Mouse (Mus musculus): ENCODE measurements around the gene Suz12. TPM values are rescaled to one million over a fixed set of nuclear protein-coding genes. Genes with fewer than 3 reads are reported as not detected.

Gene Suz12
- 16.0 and 20.1 TPM in 2 replicates for polyA plus RNA-seq (2016; fragmentation: Nextera tagmentation; extraction: Ambion mirVana)

- H3K9me3 ChIP-seq = no peaks in the 10 kb centered on the region
- peak; percentile 99 for DNase-seq (ENCODE audit: low spot score)
- H3K27ac ChIP-seq = peak within 1 kb of the TSS; percentile 99
- H3K27me3 ChIP-seq (ENCODE audit: insufficient read depth, poor library complexity, severe bottlenecking) = no peaks in the 10 kb centered on the region
- H3K36me3 ChIP-seq = peaks cover 16% of the 10 kb centered on the region
- peak within 1 kb of the TSS; percentile 99 for H3K4me3 ChIP-seq
- WGBS = under 1% methylated on average over 70 of the region's 74 CpGs
- H3K4me1 ChIP-seq = 0 out of 2 replicates have a peak, but pooled peaks cover 3% of the 10 kb centered on the region
Measured at GRCm38 (mm10) chr11:79992592-79993355, at the start of gene Suz12. Gene Suz12 (plus strand): TSS chr11:79993106.

- no peak for DNase-seq (ENCODE audit: low spot score)
- H3K4me3 ChIP-seq = no peak overlapping the region
- no peak overlapping the region; the same call in 1 of the 2 replicates for H3K27ac ChIP-seq
- H3K9me3 ChIP-seq = no peaks in the 10 kb centered on the region
- 93% methylated on average over 8 of the region's 8 CpGs for WGBS
- no peaks in the 10 kb centered on the region for H3K27me3 ChIP-seq (ENCODE audit: insufficient read depth, poor library complexity, severe bottlenecking)
- H3K4me1 ChIP-seq = no peaks in the 10 kb centered on the region
- H3K36me3 ChIP-seq = peaks cover 94% of the 10 kb centered on the region
Measured at GRCm38 (mm10) chr11:79943136-79943535, 49.8 kb upstream of the Suz12 start.

- DNase-seq (ENCODE audit: low spot score) = no peak
- Histone ChIP-seq H3K4me1 (no peaks in the 10 kb centered on the region), H3K4me3 (no peak overlapping the region), H3K9me3 (no peaks in the 10 kb centered on the region), H3K36me3 (peaks cover 95% of the 10 kb centered on the region), H3K27ac (no peak overlapping the region; the same call in 1 of the 2 replicates), H3K27me3 (ENCODE audit: insufficient read depth, poor library complexity, severe bottlenecking) (no peaks in the 10 kb centered on the region)
- 82% methylated on average over 7 of the region's 7 CpGs for WGBS
Measured at GRCm38 (mm10) chr11:79943601-79944000, 49.3 kb upstream of the Suz12 start.

GRCm38 (mm10) chr11:79947265-79947664, 45.6 kb upstream of the Suz12 start:
- 96% methylated on average over 3 of the region's 3 CpGs for WGBS
- Histone ChIP-seq H3K27ac (no peak overlapping the region), H3K9me3 (no peaks in the 10 kb centered on the region), H3K27me3 (ENCODE audit: insufficient read depth, poor library complexity, severe bottlenecking) (no peaks in the 10 kb centered on the region), H3K4me3 (no peak overlapping the region), H3K4me1 (no peaks in the 10 kb centered on the region), H3K36me3 (peaks cover 91% of the 10 kb centered on the region)
- DNase-seq (ENCODE audit: low spot score) = no peak

GRCm38 (mm10) chr11:79961346-79962124, 31.4 kb upstream of the Suz12 start:
- peak overlapping the region; percentile 76 for H3K4me3 ChIP-seq
- 5% methylated on average over 27 of the region's 27 CpGs for WGBS
- no peaks in the 10 kb centered on the region for H3K27me3 ChIP-seq (ENCODE audit: insufficient read depth, poor library complexity, severe bottlenecking)
- no peak for DNase-seq (ENCODE audit: low spot score)
- no peaks in the 10 kb centered on the region for H3K9me3 ChIP-seq
- peaks cover 8% of the 10 kb centered on the region for H3K4me1 ChIP-seq
- peak overlapping the region; percentile 92 for H3K27ac ChIP-seq
- peaks cover 35% of the 10 kb centered on the region for H3K36me3 ChIP-seq

- WGBS = under 1% methylated on average over 46 of the region's 46 CpGs
- DNase-seq (ENCODE audit: low spot score) = peak; percentile 99
- Histone ChIP-seq H3K9me3 (no peaks in the 10 kb centered on the region), H3K4me3 (peak within 1 kb of the TSS; percentile 76), H3K27ac (peak within 1 kb of the TSS; percentile 92), H3K36me3 (peaks cover 27% of the 10 kb centered on the region), H3K27me3 (ENCODE audit: insufficient read depth, poor library complexity, severe bottlenecking) (no peaks in the 10 kb centered on the region), H3K4me1 (peaks cover 8% of the 10 kb centered on the region)
Measured at GRCm38 (mm10) chr11:79962125-79962876, 30.6 kb upstream of the Suz12 start, which contains the start of gene Utp6. Gene Utp6 (minus strand): TSS chr11:79962390.

- Histone ChIP-seq H3K4me3 (peak overlapping the region; percentile 76), H3K4me1 (peaks cover 8% of the 10 kb centered on the region), H3K9me3 (no peaks in the 10 kb centered on the region), H3K27me3 (ENCODE audit: insufficient read depth, poor library complexity, severe bottlenecking) (no peaks in the 10 kb centered on the region), H3K27ac (peak overlapping the region; percentile 92), H3K36me3 (peaks cover 22% of the 10 kb centered on the region)
- 9% methylated on average over 9 of the region's 9 CpGs for WGBS
- DNase-seq (ENCODE audit: low spot score) = no peak
Measured at GRCm38 (mm10) chr11:79962877-79963183, 30.1 kb upstream of the Suz12 start.

- H3K36me3 ChIP-seq = peaks cover 16% of the 10 kb centered on the region
- peak overlapping the region; percentile 76 for H3K4me3 ChIP-seq
- peaks cover 8% of the 10 kb centered on the region for H3K4me1 ChIP-seq
- 64% methylated on average over 8 of the region's 8 CpGs for WGBS
- H3K9me3 ChIP-seq = no peaks in the 10 kb centered on the region
- no peak overlapping the region for H3K27ac ChIP-seq
- no peak for DNase-seq (ENCODE audit: low spot score)
- H3K27me3 ChIP-seq (ENCODE audit: insufficient read depth, poor library complexity, severe bottlenecking) = no peaks in the 10 kb centered on the region
Measured at GRCm38 (mm10) chr11:79963212-79963974, 29.5 kb upstream of the Suz12 start.

GRCm38 (mm10) chr11:79965896-79966295, 27.0 kb upstream of the Suz12 start:
- Histone ChIP-seq H3K27me3 (ENCODE audit: insufficient read depth, poor library complexity, severe bottlenecking) (no peaks in the 10 kb centered on the region), H3K9me3 (no peaks in the 10 kb centered on the region), H3K4me1 (peaks cover 6% of the 10 kb centered on the region), H3K36me3 (no peaks in the 10 kb centered on the region), H3K4me3 (no peak overlapping the region), H3K27ac (no peak overlapping the region)
- WGBS = 73% methylated on average over 8 of the region's 8 CpGs
- no peak for DNase-seq (ENCODE audit: low spot score)

- Histone ChIP-seq H3K27ac (no peak overlapping the region), H3K4me3 (no peak overlapping the region), H3K4me1 (no peaks in the 10 kb centered on the region), H3K9me3 (no peaks in the 10 kb centered on the region), H3K36me3 (no peaks in the 10 kb centered on the region), H3K27me3 (ENCODE audit: insufficient read depth, poor library complexity, severe bottlenecking) (peaks cover 4% of the 10 kb centered on the region; the same call in 1 of the 2 replicates)
- no peak for DNase-seq (ENCODE audit: low spot score)
- WGBS = 76% methylated on average over 10 of the region's 10 CpGs
Measured at GRCm38 (mm10) chr11:79967752-79968151, 25.2 kb upstream of the Suz12 start.

- no peak overlapping the region for H3K27ac ChIP-seq
- 14% methylated on average over 8 of the region's 8 CpGs for WGBS
- peaks cover 10% of the 10 kb centered on the region; the same call in 1 of the 2 replicates for H3K4me1 ChIP-seq
- H3K27me3 ChIP-seq (ENCODE audit: insufficient read depth, poor library complexity, severe bottlenecking) = peaks cover 33% of the 10 kb centered on the region
- no peaks in the 10 kb centered on the region for H3K36me3 ChIP-seq
- no peaks in the 10 kb centered on the region for H3K9me3 ChIP-seq
- peak overlapping the region; percentile 67 for H3K4me3 ChIP-seq
- no peak for DNase-seq (ENCODE audit: low spot score)
Measured at GRCm38 (mm10) chr11:79973133-79973532, 19.8 kb upstream of the Suz12 start.
